Mouse (Mus musculus): Measurements from ENCODE around the gene Gpt2. TPM values are rescaled to one million over a fixed set of nuclear protein-coding genes. Genes with fewer than 3 reads are reported as not detected.
A peak's percentile ranks its signal among the peaks of the same experiment; 100 is the strongest.

Gpt2 gene
- total RNA-seq, 2 experiments from 2014 or later = 70.9 to 88.3 TPM

DNA sequence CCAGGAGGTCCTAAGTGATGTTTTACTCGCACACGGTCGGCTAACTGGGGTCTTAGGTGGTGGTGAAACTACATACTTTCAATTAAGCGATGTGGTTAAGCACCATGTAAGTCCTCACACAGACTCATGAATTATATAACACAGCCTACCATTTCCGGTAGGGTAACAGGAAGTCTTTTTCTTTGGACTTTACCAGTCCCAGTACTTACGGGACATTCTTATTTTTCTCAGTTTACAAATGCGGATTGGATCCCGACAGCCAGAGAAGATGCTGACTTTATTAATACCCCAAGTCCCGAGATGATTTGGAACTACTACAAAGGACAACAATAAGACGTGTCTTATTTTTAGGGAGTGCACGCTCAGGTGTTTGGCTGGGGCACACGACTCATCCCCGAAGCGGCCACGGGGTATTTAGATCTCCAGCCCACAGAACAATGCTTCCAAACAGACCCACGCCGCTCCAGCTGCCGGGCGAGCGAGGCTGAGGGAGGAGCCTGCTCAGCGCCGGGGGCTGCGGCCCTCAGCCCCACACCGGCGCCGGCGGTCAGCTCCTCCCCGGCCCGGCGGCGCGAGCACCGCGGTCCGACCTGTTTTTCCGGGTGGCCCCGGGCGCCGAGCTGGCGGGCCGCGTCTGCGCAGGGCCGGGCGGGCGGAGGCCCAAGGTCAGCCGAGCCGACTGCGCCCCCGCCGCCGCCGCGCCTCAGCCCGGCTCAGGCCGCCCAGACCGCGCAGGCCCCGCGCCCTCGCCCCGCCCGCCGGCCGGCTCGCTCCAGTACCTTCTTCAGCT is 62.2 kb downstream of the Gpt2 start:
- no peak for TF ChIP-seq CTCF (conservative IDR thresholded peaks at IDR 0.05)

DNA sequence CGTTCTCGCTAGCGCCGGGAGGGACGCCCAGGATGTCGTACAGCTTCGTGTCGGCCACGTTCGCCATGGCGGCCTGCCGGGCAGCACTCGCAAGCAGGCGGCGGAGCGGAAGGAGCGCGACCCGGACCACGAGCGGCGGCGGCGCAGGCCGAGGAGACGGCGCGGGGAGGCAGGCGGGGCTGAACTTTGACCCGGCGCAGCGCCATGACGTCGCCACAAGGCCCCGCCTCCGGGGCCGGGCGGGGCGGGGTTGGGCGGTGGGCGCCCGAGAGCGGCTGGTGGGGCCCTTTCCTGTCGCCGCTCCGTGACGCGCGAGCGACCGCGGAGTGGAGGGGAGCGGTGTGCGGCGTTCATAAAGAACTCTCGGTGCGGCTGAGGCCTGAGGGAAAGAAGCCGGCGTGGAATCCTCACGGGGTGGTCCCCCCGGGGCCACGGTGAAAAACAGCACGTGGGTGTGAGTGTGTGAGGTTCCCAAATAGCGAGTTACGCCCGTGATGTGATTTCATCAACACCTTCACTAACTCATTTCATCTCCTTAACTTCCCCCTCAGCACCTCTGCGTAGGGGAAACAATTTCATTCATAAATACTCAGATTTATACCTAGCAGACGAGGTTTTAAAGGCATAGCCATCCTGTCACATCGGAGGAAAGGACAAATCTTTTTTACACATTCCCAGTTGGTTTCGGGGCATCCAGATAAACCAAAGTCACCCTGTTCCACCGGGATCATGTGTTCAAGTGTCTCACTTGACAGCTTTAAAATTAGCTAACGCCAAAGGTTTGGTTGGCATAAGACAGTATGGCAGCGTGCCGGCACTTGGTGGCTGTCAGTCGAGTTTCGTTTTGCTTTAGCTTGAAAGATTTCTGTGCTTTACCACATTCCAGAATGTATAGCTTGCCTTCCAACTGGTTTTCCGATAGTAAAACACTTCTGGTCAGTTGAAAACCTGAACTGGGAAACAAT is 63.1 kb downstream of the Gpt2 start, which contains the start of gene Dnaja2:
Dnaja2 (minus strand) TSS at position 164 of the 965 bp plus-strand sequence.
- peak; percentile 84 to 91 for DNase-seq (ENCODE audit: low spot score in 2 of 2)
- H3K27ac ChIP-seq = peak within 1 kb of the TSS; percentile 93
- TF ChIP-seq CTCF (conservative IDR thresholded peaks at IDR 0.05) = no peak
- H3K4me3 ChIP-seq = peak within 1 kb of the TSS; percentile 92

More for the DNA sequence above, 62.2 kb downstream of the Gpt2 start:
- DNase-seq (ENCODE audit: low spot score in 2 of 2) = peak; percentile 29 to 30
- peak overlapping the region; percentile 93 for H3K27ac ChIP-seq
- peak overlapping the region; percentile 92 for H3K4me3 ChIP-seq

DNA sequence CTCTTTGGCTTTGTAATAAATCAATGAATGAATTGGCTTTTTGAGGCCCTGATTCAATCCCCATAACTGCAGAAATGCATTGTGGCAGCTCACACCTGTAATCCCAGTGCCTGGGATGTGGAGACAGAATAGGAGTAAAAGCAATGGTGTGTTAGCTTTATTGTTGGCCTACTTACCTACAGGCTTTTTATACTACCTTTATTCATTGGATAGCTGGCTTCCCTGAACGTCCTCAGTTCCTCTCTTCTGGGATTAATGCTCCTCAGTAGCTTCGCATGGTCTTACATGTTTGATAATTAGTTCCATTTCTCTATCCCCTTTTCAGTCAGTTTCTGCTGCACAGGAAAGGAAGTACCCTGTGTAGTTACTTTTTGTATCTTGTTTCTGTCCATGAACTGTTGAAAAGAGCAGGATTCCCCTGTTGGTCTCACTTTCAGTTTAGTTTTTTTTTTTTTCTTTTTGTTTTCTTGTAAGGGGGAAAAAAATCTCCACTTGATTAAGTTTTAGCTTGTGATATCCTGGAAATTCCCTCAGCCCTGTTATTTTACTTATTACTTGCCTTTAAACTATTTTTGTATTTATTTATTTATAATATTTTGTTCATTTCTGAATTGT is 64.7 kb downstream of the Gpt2 start:
- TF ChIP-seq CTCF (conservative IDR thresholded peaks at IDR 0.05) = no peak
- no peak overlapping the region for H3K27ac ChIP-seq
- H3K4me3 ChIP-seq = no peak overlapping the region
- no peak for DNase-seq (ENCODE audit: low spot score in 2 of 2)

DNA sequence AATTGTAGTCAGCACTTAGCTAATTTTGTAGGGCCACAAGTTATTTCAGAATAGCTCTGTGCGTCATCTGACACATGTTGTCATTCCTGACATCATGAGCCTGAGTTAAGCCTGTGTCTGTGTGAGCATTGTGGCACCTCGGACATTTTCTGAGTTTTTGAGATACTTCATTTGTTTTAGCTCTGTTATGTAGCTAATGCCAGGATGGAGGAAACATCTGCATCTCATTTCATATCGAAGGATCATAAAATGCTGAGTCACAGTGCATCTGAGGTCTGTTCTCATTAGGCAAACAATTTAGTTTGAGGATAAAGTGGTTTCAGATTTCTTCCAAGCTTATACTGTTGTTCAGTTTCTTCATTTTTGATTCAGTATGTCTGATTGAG is 65.2 kb downstream of the Gpt2 start:
- no peak for TF ChIP-seq CTCF (conservative IDR thresholded peaks at IDR 0.05)
- no peak for DNase-seq (ENCODE audit: low spot score in 2 of 2)

DNA sequence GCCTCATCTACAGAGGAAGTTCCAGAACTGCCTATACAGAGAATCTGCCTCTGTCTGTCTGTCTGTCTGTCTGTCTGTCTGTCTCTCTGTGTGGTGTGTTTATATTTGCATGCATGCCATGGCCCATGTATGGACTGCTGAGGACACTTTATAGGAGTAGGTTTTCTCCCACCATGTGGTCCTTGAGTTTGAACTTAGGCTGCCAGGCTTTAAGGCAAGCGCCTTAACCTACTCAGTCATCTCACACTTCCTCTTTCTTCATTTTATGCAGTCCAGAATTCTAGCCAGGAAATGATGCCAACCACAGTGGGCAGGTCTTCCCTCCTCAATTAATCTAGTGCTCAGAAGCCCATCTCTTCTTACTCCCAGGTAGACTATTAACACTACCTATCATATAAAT is 66.8 kb downstream of the Gpt2 start:
- Histone ChIP-seq H3K4me3 (no peak overlapping the region), H3K27ac (no peak overlapping the region)
- no peak for DNase-seq (ENCODE audit: low spot score in 2 of 2)
- TF ChIP-seq CTCF (conservative IDR thresholded peaks at IDR 0.05) = no peak

More for the DNA sequence above, 65.2 kb downstream of the Gpt2 start:
- Histone ChIP-seq H3K27ac (0 out of 2 replicates have a peak overlapping the region, but pooled peaks have one; percentile 54), H3K4me3 (no peak overlapping the region)

DNA sequence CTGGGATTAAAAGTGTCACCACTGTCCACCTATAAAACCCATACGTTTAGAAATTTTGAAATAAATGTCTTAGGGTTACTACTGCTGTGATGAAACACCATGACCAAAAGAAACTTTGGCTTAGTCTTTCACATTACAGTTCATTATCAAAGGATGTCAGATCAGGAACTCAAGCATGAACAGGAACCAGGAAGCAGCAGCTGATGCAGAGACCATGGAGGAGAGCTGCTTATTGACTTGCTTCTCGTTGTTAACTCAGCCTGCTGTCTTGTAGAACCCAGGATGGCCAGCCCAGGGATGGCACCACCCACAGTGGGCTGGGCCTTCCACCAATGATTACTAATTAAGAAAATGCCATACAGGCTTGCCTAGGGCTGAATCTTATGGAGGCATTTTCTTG is 67.6 kb downstream of the Gpt2 start:
- no peak overlapping the region for H3K27ac ChIP-seq
- no peak overlapping the region for H3K4me3 ChIP-seq
- no peak for TF ChIP-seq CTCF (conservative IDR thresholded peaks at IDR 0.05)
- no peak for DNase-seq (ENCODE audit: low spot score in 2 of 2)

DNA sequence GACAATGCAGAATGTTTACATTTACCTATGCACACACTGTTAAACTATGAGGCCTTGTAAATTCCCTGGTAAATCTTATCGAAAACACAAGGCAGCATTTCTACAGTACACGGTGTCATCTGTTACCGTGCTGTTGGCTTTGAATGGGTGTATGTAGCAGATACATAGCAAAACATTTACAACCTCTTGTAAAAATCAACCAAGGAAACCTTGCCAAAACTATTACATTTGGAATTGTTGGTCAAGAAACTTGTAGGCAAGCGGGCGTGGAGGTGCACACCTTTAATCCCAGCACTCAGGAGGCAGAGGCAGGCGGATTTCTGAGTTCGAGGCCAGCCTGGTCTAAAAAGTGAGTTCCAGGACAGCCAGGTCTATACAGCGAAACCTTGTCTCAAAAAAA is 71.0 kb downstream of the Gpt2 start:
- DNase-seq (ENCODE audit: low spot score in 2 of 2) = no peak
- Histone ChIP-seq H3K27ac (no peak overlapping the region), H3K4me3 (no peak overlapping the region)
- no peak for TF ChIP-seq CTCF (conservative IDR thresholded peaks at IDR 0.05)

DNA sequence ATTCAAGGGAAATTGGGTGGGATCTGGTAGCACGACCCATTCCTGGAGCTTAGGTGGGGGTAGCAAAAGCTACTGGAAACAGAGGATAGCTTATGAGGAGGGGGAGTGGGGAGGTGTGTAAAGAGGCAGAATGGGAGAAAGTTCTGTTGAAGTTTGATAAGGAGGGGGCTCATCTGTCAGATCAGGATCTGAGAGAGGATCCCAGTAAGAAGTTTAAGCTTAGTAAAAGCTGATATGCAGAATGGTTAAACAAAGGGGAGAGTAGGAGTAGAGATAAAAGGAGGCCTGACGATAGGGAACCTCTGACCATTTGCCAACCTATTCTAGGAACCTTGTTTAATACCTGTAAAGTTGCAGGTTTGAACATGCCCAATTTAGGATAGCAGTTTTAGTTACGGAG is 72.8 kb downstream of the Gpt2 start:
- no peak for DNase-seq (ENCODE audit: low spot score in 2 of 2)
- Histone ChIP-seq H3K27ac (no peak overlapping the region), H3K4me3 (no peak overlapping the region)
- no peak for TF ChIP-seq CTCF (conservative IDR thresholded peaks at IDR 0.05)

DNA sequence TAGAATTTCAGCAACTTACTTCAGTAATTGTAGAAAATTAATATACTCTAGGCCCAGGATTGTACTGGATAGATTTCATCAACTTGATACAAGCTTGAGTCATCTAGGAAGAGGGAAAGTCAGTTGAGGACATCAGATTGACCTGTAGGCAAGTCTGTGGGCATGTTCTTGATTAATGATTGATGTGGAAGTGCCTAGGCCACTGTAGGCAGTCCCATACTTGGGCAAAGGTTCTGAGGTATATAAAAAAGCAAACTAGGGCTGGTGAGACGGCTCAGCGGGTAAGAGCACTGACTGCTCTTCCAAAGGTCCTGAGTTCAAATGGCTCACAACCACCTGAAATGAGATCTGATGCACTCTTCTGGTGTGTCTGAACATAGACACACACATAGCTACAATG is 75.4 kb downstream of the Gpt2 start:
- Histone ChIP-seq H3K27ac (no peak overlapping the region), H3K4me3 (no peak overlapping the region)
- no peak for TF ChIP-seq CTCF (conservative IDR thresholded peaks at IDR 0.05)
- DNase-seq (ENCODE audit: low spot score in 2 of 2) = no peak

DNA sequence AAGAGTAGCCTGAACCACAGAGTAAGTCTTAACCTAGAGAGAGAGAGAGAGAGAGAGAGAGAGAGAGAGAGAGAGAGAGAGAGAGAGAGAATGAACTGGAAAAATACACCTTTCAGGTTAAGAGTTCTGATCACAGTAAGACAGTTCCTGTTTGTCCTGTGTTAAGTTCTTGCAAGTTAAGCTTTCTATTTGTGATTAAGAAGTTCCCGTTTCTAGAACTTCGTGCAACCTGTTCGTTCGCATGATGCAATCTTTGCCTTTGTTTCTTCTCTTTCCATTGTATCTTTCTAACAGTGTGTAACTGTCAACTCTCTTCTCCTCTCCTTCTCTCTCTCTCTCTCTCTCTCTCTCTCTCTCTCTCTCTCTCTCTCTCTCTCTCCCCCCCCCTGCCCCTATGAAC is 78.1 kb downstream of the Gpt2 start:
- DNase-seq (ENCODE audit: low spot score in 2 of 2) = no peak
- Histone ChIP-seq H3K27ac (no peak overlapping the region), H3K4me3 (no peak overlapping the region)
- TF ChIP-seq CTCF (conservative IDR thresholded peaks at IDR 0.05) = no peak

DNA sequence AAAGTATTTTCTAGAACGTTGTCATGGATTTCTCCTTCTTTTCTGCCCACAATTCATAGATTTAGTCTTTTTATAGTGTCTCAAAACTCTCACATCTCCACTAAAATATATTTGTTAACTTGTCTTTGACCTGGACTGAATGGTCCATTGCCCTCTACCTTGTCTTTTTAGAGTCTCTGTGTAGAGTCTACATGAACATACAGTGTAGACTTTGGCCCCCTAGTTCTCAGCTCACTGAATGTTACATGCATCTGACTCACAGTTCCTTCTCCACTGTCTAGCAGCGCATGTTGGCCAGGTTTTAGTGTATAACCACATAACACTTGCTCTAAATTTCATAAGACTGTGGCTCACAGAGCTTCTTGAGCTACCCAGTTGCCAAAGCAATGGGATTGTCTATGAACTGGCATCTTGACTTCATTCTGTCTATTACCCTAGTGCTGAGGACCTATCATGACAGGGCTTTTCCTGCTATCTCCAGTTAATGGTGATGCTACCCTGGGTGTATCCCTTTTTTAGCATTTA is 81.7 kb downstream of the Gpt2 start:
- DNase-seq (ENCODE audit: low spot score in 2 of 2) = no peak

More for the DNA sequence above, 81.7 kb downstream of the Gpt2 start:
- Histone ChIP-seq H3K27ac (no peak overlapping the region), H3K4me3 (no peak overlapping the region)
- no peak for TF ChIP-seq CTCF (conservative IDR thresholded peaks at IDR 0.05)

Other genes with a start within 250 kb of the Gpt2 start
- 10 to 100 TPM; 30.4 to 30.6 TPM for gene Orc6, start 192.9 kb upstream of the Gpt2 start, total RNA-seq (2021)
- gene Vps35, start 192.8 kb upstream of the Gpt2 start, total RNA-seq (2021) = 100 to 1,000 TPM; 127 TPM
- gene Mylk3, start 106.2 kb upstream of the Gpt2 start, total RNA-seq (2021) = 1 to 10 TPM; 4.1 to 4.9 TPM
- gene 4921524J17Rik, start 59.7 kb upstream of the Gpt2 start, total RNA-seq (2021) = 10 to 100 TPM; 16.5 to 17.7 TPM
- gene Dnaja2, start 62.8 kb downstream of the Gpt2 start, total RNA-seq (2021) = 100 to 1,000 TPM; 193 to 201 TPM
- gene Neto2, start 208.3 kb downstream of the Gpt2 start, total RNA-seq (2021) = 10 to 100 TPM; 38.8 to 44.3 TPM